Mouse (Mus musculus) embryonic facial prominence, embryonic 14.5 days (tissue): ENCODE measurements at regions not wholly inside any gene's neighbourhood (a gene's known extent, or its start where the extent isn't known, plus 50 kb on each side); places are given as distances from the start of the nearest gene placed in this dataset.

ENCODE experiments used
- ATAC-seq: fragments of 200-750 bp; cut with Nextera tagmentation; 2 replicates; pipeline ENCODE4 v1.8.0; 2017; ENCODE audit warnings: low read depth, moderate number of reproducible peaks, moderate TSS enrichment
- DNase-seq: peaks from one replicate; pipeline ENCODE4 v3.0.0-alpha.2; 2015; ENCODE audit warnings: low spot score
- H3K27ac ChIP-seq: fragments of 300-500 bp; sonication (generic); replicated peaks from 2 replicates; pipeline ENCODE4 v1.5.1; 2014; ENCODE audit warnings: low read depth, mild to moderate bottlenecking, low read length, moderate library complexity
- H3K27me3 ChIP-seq: fragments of 300-500 bp; sonication (generic); replicated peaks from 2 replicates; pipeline ENCODE4 v1.6.1; 2014; ENCODE audit warnings: low read length; ENCODE audit not compliant: control insufficient read depth, insufficient read depth
- H3K36me3 ChIP-seq: fragments of 300-500 bp; sonication (generic); 2 replicates; pipeline ENCODE4 v1.6.1; 2014; ENCODE audit warnings: low read length, mixed read lengths; ENCODE audit not compliant: control insufficient read depth, insufficient read depth
- H3K4me1 ChIP-seq: fragments of 300-500 bp; sonication (generic); 2 replicates; pipeline ENCODE4 v1.6.1; 2014; ENCODE audit warnings: antibody characterized with exemption, low read length; ENCODE audit not compliant: control insufficient read depth, insufficient read depth
- H3K4me2 ChIP-seq: fragments of 300-500 bp; sonication (generic); 2 replicates; pipeline ENCODE4 v1.6.1; 2014; ENCODE audit warnings: low read depth, mild to moderate bottlenecking, low read length, moderate library complexity, mixed read lengths
- H3K4me3 ChIP-seq: fragments of 300-500 bp; sonication (generic); 2 replicates; pipeline ENCODE4 v1.5.1; 2014; ENCODE audit warnings: low read depth, mild to moderate bottlenecking, low read length
- H3K9ac ChIP-seq: fragments of 300-500 bp; sonication (generic); 2 replicates; pipeline ENCODE4 v1.6.1; 2014; ENCODE audit warnings: low read depth, mild to moderate bottlenecking, low read length, moderate library complexity, mixed read lengths
- H3K9me3 ChIP-seq: fragments of 300-500 bp; sonication (generic); 2 replicates; pipeline ENCODE4 v1.6.1; 2016; ENCODE audit warnings: low read length; ENCODE audit not compliant: control insufficient read depth
- WGBS: fragments of 180-500 bp; shearing (Covaris S2); extraction: QIAGEN DNeasy Blood & Tissue Kit; methylation state at CpG from one replicate; pipeline ENCODE4 v1.1.7; 2014; 5-methylcytosine and 5-hydroxymethylcytosine counted together

DNA sequence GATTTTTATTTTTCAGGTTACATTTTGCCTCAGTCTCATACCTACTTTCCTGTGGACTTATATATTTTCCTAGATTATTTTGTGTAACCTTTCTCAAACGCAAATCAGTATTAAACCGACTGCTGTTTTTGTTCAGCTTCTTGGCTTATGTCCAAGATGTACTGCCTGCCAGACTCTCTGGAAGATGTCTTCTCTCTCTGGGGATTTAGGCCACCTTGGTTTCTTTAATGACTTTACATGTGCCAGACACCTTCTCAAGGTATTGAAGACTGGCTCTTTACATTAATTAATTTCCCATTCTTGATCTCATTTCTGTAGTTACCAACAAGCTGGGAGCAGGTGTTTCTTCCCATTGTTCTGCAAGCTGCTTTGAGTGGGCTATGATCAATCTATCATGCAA lies 1605.0 kb upstream of the Aga start:
- no peak overlapping the region for H3K9ac ChIP-seq
- WGBS = 31% methylated on average over 2 of the region's 2 CpGs

DNA sequence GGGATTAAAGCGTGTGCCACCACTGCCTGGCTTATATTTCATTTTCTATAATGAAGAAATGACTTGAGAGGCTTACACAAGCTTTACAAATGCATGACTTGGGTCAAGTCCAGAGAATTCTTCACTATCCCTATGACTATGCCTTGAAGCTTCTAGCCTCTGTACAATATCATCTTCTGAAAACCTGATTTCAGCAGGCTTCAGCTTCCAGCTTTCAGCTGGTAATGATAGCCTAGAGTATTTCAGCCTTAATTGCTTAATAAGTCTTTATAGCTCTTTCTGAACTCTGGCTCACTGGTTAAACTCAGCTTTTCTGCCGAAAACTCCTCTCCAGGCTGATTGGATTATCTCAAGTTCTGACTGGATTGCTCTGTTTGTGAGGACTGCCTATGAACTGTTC lies 1601.2 kb upstream of the Aga start:
- Histone ChIP-seq H3K4me2 (no peak overlapping the region), H3K9ac (no peak overlapping the region), H3K27me3 (no peaks in the 10 kb centered on the region), H3K9me3 (no peaks in the 10 kb centered on the region), H3K4me3 (no peak overlapping the region), H3K4me1 (no peaks in the 10 kb centered on the region), H3K36me3 (no peaks in the 10 kb centered on the region), H3K27ac (no peak overlapping the region)
- ATAC-seq = no peak
- WGBS = 59% methylated on average over 2 of the region's 2 CpGs
- DNase-seq = no peak

More for the DNA sequence above, 1605.0 kb upstream of the Aga start:
- Histone ChIP-seq H3K9me3 (no peaks in the 10 kb centered on the region), H3K4me3 (no peak overlapping the region), H3K36me3 (no peaks in the 10 kb centered on the region), H3K27ac (no peak overlapping the region), H3K4me2 (no peak overlapping the region), H3K4me1 (no peaks in the 10 kb centered on the region), H3K27me3 (no peaks in the 10 kb centered on the region)
- ATAC-seq (peak; percentile 33; the same call in 1 of the 2 replicates), DNase-seq (peak; percentile 36)

DNA sequence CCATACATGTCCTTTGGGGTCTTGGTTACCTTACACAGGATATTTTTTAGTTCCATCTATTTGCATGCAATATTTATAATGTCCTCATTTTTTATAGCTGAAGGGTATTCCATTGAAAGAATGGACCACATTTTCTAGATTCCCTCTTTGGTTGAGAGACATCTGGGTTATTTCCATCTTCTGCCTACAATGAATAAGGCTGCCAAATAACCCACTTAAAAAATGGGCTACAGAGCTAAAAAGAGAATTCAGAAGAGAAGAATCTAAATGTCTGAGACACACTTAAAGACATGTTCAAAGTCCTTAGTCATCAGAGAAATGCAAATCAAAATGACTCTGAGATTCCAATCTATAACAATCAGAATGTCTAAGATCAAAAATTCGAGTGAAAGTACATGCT lies 1566.7 kb upstream of the Aga start:
- no peak overlapping the region for H3K4me2 ChIP-seq
- no peaks in the 10 kb centered on the region for H3K27me3 ChIP-seq
- ATAC-seq = no peak
- H3K36me3 ChIP-seq = no peaks in the 10 kb centered on the region
- no peak overlapping the region for H3K9ac ChIP-seq
- DNase-seq = no peak
- 44% methylated on average over 1 of the region's 1 CpGs for WGBS
- H3K4me3 ChIP-seq = no peak overlapping the region
- no peaks in the 10 kb centered on the region for H3K4me1 ChIP-seq
- H3K9me3 ChIP-seq = no peaks in the 10 kb centered on the region
- no peak overlapping the region for H3K27ac ChIP-seq

DNA sequence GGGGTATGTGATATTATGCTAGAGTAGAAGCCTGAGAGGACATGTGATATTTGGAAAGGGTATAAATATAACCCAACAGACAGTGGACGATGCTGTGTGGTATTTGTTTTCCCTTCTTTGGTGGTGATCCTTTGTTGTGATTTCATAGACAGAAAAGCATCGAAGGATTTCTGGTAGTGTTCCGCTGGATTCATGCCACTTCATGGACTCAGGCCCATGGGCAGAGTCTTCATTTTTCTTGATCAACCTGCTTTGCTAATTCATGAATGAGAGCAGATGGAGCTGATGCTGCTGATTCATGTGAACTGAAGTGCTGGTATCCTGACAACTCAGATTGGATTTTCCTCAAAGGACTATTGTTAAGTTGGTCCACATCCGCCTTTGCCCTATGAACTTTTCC lies 1549.0 kb upstream of the Aga start:
- 95% methylated on average over 4 of the region's 4 CpGs for WGBS
- H3K9ac ChIP-seq = no peak overlapping the region
- H3K9me3 ChIP-seq = no peaks in the 10 kb centered on the region
- H3K27ac ChIP-seq = no peak overlapping the region
- no peak for DNase-seq
- no peaks in the 10 kb centered on the region for H3K36me3 ChIP-seq
- H3K27me3 ChIP-seq = no peaks in the 10 kb centered on the region
- no peak overlapping the region for H3K4me2 ChIP-seq
- H3K4me1 ChIP-seq = no peaks in the 10 kb centered on the region
- ATAC-seq = no peak
- H3K4me3 ChIP-seq = no peak overlapping the region

DNA sequence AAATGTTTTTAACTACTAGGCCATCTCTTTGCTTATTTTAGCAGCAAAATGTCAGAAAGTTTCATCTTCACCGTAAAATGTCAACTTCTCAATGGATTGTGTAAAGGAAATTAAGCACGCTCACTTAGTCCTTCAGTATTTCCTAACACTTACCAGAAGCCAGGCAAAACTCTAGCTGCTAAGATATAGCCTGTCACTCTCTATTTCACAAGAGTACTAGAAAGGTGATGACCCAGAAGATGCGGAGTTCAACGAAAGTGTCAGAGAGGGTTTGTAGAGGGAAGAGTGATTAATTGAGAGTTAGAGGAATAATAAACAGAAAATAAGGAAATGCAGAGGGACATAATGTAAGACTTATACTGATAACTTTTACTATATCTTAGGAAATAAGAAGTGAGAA lies 1509.8 kb upstream of the Aga start:
- no peak overlapping the region for H3K4me2 ChIP-seq
- H3K27me3 ChIP-seq = no peaks in the 10 kb centered on the region
- H3K9me3 ChIP-seq = no peaks in the 10 kb centered on the region
- DNase-seq (peak; percentile 5), ATAC-seq (no peak)
- 88% methylated on average over 4 of the region's 4 CpGs for WGBS
- H3K9ac ChIP-seq = no peak overlapping the region
- no peak overlapping the region for H3K4me3 ChIP-seq
- H3K36me3 ChIP-seq = no peaks in the 10 kb centered on the region
- H3K4me1 ChIP-seq = no peaks in the 10 kb centered on the region
- H3K27ac ChIP-seq = no peak overlapping the region
